Mouse (Mus musculus) heart, adult 2 months (tissue): ENCODE measurements at regions not wholly inside any gene's neighbourhood (a gene's known extent, or its start where the extent isn't known, plus 50 kb on each side); places are given as distances from the start of the nearest gene placed in this dataset.

Source experiments
- CTCF ChIP-seq: fragments of 200-600 bp; IDR thresholded peaks from 2 replicates; pipeline ENCODE4 v1.8.1; 2022; ENCODE audit warnings: antibody characterized with exemption, mild to moderate bottlenecking, moderate library complexity
- EP300 ChIP-seq: fragments of 200-500 bp; IDR thresholded peaks from 2 replicates; pipeline ENCODE4 v1.6.1; 2011; ENCODE audit warnings: low read depth, low read length, control low read depth; ENCODE audit not compliant: insufficient read depth

GRCm38 (mm10) chr14:104280353-104280752, 187.4 kb downstream of the Pou4f1 start:
- no peak for TF ChIP-seq CTCF
- TF ChIP-seq EP300: no peak
